Mouse (Mus musculus) brown adipose tissue, adult 24 weeks (tissue): ENCODE data around the gene Pimreg. TPM values are rescaled to one million over a fixed set of nuclear protein-coding genes. Genes with fewer than 3 reads are reported as not detected.

Experiments used
- H3K27ac ChIP-seq: fragments of 200-500 bp; replicated peaks from 2 replicates; pipeline ENCODE4 v1.5.1; 2012; ENCODE audit warnings: low read depth, mild to moderate bottlenecking, low read length
- H3K4me1 ChIP-seq: fragments of 200-500 bp; 2 replicates; pipeline ENCODE4 v1.6.1; 2012; ENCODE audit warnings: low read length, mixed read lengths; ENCODE audit not compliant: control insufficient read depth, insufficient read depth, insufficient read length
- H3K4me3 ChIP-seq: fragments of 200-500 bp; 2 replicates; pipeline ENCODE4 v1.5.1; 2012; ENCODE audit warnings: low read depth, mild to moderate bottlenecking, low read length, moderate library complexity; ENCODE audit not compliant: insufficient read depth
- polyA plus RNA-seq: library from polyadenylated mRNA; stranded (reverse); fragments of >200 nt; gene quantifications from 2 replicates; pipeline ENCODE4 v1.2.4, GENCODE M21; 2012; ENCODE audit not compliant: missing spikeins, insufficient read depth, insufficient read length

Pimreg gene
- polyA plus RNA-seq, 1 experiment = not detected

- H3K4me3 ChIP-seq = no peak overlapping the region
These were observed 26.2 kb downstream of the Pimreg start for GRCm38 (mm10) chr11:72068026-72068425.

GRCm38 (mm10) chr11:72070733-72071132, 28.9 kb downstream of the Pimreg start:
- Histone ChIP-seq H3K4me3 (no peak overlapping the region), H3K27ac (no peak overlapping the region), H3K4me1 (no peaks in the 10 kb centered on the region)

More at GRCm38 (mm10) chr11:72068026-72068425, 26.2 kb downstream of the Pimreg start:
- Histone ChIP-seq H3K4me1 (no peaks in the 10 kb centered on the region), H3K27ac (no peak overlapping the region)

- Histone ChIP-seq H3K4me1 (no peaks in the 10 kb centered on the region), H3K4me3 (no peak overlapping the region), H3K27ac (no peak overlapping the region)
These were observed 30.6 kb downstream of the Pimreg start for GRCm38 (mm10) chr11:72072331-72072905.

- Histone ChIP-seq H3K4me3 (no peak overlapping the region), H3K27ac (no peak overlapping the region), H3K4me1 (no peaks in the 10 kb centered on the region)
These were observed 32.4 kb downstream of the Pimreg start for GRCm38 (mm10) chr11:72074230-72074629.

GRCm38 (mm10) chr11:72078056-72078455, 36.2 kb downstream of the Pimreg start:
- H3K4me3 ChIP-seq = no peak overlapping the region
- H3K4me1 ChIP-seq = no peaks in the 10 kb centered on the region
- H3K27ac ChIP-seq = no peak overlapping the region

GRCm38 (mm10) chr11:72078647-72079046, 36.8 kb downstream of the Pimreg start:
- Histone ChIP-seq H3K4me3 (no peak overlapping the region), H3K4me1 (no peaks in the 10 kb centered on the region), H3K27ac (no peak overlapping the region)

GRCm38 (mm10) chr11:72080461-72080860, 38.6 kb downstream of the Pimreg start:
- no peak overlapping the region for H3K27ac ChIP-seq
- no peak overlapping the region for H3K4me3 ChIP-seq
- no peaks in the 10 kb centered on the region for H3K4me1 ChIP-seq

GRCm38 (mm10) chr11:72082601-72083000, 40.8 kb downstream of the Pimreg start:
- Histone ChIP-seq H3K4me1 (no peaks in the 10 kb centered on the region; the same call in 1 of the 2 replicates), H3K27ac (no peak overlapping the region), H3K4me3 (no peak overlapping the region)

- H3K4me1 ChIP-seq = no peaks in the 10 kb centered on the region; the same call in 1 of the 2 replicates
- H3K27ac ChIP-seq = no peak overlapping the region
- no peak overlapping the region for H3K4me3 ChIP-seq
These were observed 42.5 kb downstream of the Pimreg start for GRCm38 (mm10) chr11:72084337-72084736.

GRCm38 (mm10) chr11:72086251-72087046, 44.6 kb downstream of the Pimreg start:
- Histone ChIP-seq H3K4me3 (no peak overlapping the region), H3K4me1 (no peaks in the 10 kb centered on the region; the same call in 1 of the 2 replicates), H3K27ac (no peak overlapping the region)

- H3K4me3 ChIP-seq = no peak overlapping the region
These were observed 50.6 kb downstream of the Pimreg start for GRCm38 (mm10) chr11:72092390-72092789.

GRCm38 (mm10) chr11:72094442-72094841, 52.6 kb downstream of the Pimreg start:
- H3K4me3 ChIP-seq = no peak overlapping the region
- H3K27ac ChIP-seq = no peak overlapping the region
- no peaks in the 10 kb centered on the region; the same call in 1 of the 2 replicates for H3K4me1 ChIP-seq

More at GRCm38 (mm10) chr11:72092390-72092789, 50.6 kb downstream of the Pimreg start:
- Histone ChIP-seq H3K27ac (no peak overlapping the region), H3K4me1 (no peaks in the 10 kb centered on the region; the same call in 1 of the 2 replicates)

GRCm38 (mm10) chr11:72095994-72096393, 54.2 kb downstream of the Pimreg start:
- no peak overlapping the region for H3K4me3 ChIP-seq
- H3K4me1 ChIP-seq = no peaks in the 10 kb centered on the region; the same call in 1 of the 2 replicates
- no peak overlapping the region for H3K27ac ChIP-seq
